Mouse (Mus musculus): ENCODE results near the gene Ctsl. TPM values are rescaled to one million over a fixed set of nuclear protein-coding genes. Genes with fewer than 3 reads are reported as not detected.

Ctsl gene
- total RNA-seq, 2 experiments from 2014 or later = 280 to 282 TPM

DNA sequence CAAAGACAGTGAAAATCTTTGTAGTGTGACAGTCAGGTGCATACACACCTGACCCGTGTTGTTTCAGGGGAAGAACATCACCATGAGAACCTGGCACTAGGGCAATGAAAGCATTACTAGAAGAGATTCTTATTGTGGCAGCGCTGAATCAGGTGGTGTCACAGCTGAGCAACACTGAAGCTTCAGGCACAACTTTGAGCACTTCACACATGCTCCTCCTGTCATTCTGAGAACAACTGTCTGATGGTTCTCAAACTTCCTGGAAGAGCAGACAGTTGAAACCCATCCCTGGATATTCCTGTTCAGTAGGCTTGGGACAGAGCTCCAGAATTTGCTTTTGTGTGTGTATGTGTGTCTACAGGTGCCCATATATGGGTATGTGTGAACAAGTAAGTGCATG lies 5.8 kb upstream of the Ctsl start:
- intact Hi-C loops (cut with DNase I) = no loop called here
- DNase-seq = no peak

DNA sequence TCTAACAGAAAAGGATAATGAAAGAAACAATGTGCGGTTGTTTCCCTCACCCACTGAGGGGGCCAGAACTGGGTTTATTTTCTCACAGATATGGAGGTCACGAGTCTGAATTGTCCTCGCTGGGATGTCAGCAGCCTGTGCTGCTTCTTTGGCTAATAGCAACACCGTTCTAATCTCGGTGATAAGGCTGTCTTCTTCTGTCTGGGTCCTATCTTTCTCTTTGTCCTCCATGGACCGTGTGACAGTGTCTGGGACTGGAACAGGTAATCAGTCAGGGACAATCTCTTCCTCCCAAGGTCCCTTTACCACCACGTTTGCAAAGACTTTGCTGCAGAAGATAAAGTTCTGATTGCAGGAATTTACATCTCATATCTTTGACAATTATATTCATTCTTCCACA lies 4.5 kb upstream of the Ctsl start:
- intact Hi-C loops (cut with DNase I) = no loop called here

DNA sequence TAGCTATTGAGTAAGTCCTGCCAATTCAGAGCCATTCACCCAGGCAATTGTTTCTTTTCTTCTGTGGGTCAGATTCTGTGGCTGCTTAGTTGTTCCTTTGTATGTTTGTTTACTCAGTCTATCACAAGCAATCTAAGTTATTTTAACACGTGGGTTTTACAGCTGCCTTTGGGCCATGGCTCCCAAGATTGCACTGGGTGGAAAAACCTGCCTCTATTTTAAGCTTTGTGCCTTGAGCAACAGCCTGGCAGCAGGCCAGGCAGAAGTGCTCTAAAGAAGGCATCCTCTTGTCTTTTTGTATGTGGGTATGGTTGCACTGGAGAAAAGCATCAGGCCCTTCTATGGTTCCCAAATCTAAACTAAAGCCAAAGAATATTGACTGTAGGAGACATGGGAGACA lies 3.0 kb upstream of the Ctsl start:
- intact Hi-C loops (cut with DNase I) = loop anchor here (2.0 to 5.0 kb wide), 2 partner anchors 31 to 126 kb away; no protein-coding TSS in a partner anchor
- DNase-seq = peak; percentile 50 to 56

More for the DNA sequence above, 4.5 kb upstream of the Ctsl start:
- no peak for DNase-seq

DNA sequence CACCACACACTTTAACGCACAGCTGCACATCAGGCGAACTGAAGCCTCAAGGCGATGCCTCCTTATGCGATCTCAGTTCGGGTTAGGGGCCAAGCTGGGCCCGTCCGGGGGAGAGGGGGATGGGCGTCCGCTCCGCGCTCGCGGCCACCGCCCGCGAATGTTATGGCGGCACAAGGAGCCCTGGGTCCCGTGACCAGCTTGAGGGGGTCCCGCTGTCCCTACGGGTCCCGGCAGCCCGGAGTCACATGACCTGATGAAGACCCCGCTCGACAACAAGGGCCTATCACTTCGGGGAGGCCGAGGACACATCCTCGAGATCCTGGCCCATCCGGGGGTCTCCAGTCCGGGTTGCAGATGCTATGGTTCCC lies 901 bp downstream of the Ctsl start:
- no peak for DNase-seq
- intact Hi-C loops (cut with DNase I) = loop anchor here (1.0 to 5.0 kb wide), 5 partner anchors 25 to 122 kb away; partner anchors contain the start of gene Cdk20

DNA sequence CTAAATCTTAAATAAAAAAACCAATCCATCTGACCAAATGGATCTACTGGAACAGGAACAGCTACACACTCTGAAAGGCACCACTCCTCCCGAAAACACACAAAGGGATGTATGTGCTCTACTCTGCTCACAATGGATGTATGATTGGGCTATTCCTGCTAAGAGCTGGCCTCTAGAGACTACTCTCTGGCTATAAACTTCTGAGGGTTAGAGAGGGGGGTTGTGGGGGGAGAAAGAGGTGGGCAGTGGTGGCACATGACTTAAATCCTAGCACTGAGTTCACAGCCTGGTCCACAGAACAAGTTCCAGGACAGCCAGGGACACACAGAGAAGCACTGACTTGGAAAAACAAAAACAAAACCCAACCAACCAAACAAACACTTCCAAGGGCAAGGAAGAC lies 2.1 kb downstream of the Ctsl start:
- intact Hi-C loops (cut with DNase I) = loop anchor here (2.0 kb wide), 2 partner anchors 28 to 54 kb away; no protein-coding TSS in a partner anchor

DNA sequence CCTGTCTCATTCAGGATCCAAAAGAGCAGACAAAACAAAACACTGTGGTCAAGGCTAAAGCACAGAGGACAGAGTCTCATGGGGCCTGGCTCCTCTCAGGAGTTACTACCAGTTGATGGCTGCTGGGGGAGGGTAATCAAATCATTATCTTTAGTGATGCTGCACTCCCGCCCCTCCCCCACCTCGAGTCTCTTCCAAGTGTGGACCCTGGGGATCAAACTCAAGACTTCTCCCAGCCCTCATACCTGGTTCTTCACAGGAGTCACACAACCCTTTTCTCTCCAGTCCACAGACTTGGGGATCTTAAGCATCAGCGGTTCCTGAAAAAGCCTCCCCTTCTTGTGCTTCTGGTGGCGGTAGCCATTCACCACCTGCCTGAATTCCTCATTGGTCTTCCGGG lies 3.1 kb downstream of the Ctsl start:
- no peak for DNase-seq
- intact Hi-C loops (cut with DNase I) = loop anchor here (2.0 kb wide), 2 partner anchors 29 to 53 kb away; no protein-coding TSS in a partner anchor

More for the DNA sequence above, 2.1 kb downstream of the Ctsl start:
- no peak for DNase-seq

DNA sequence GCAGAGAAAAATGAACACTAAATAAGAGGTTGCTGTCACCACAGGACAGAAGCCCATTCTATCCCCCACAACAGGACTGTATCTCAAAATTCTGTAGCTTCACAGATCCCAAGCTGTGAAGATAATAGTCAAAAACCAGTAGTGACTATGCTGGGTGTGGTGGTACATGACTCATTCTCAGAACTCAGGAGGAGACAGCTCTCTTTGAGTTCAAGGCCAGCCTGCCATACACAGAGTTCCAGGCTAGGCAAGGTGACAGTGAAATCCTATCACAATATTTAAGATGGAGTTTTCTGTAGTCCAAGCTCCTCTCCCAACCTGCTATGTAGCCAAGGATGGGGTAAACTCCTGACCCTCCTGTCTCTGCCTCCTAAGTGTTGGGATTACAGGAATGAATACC lies 5.4 kb downstream of the Ctsl start:
- intact Hi-C loops (cut with DNase I) = no loop called here

DNA sequence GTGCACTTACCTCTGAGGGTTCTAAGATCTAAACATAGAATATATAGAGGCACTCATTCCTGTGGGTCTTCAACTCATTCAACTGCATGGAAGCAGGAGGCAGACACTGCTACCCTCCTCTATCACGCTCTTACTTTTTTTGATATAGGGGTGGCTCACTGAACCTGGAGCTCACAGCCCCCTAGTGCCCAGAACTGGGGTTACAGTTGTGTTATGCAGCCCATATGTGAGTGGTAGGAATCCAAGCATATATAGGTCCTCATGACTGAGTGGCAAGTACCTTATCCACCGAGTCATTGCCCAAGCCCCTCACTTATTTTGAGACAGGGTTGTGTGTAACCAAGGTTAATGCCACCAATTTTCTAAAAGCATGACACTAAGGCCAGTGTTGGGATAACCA lies 6.4 kb downstream of the Ctsl start:
- DNase-seq = peak in 1 of 2 experiments; percentile 31
- intact Hi-C loops (cut with DNase I) = no loop called here

More for the DNA sequence above, 5.4 kb downstream of the Ctsl start:
- no peak for DNase-seq

DNA sequence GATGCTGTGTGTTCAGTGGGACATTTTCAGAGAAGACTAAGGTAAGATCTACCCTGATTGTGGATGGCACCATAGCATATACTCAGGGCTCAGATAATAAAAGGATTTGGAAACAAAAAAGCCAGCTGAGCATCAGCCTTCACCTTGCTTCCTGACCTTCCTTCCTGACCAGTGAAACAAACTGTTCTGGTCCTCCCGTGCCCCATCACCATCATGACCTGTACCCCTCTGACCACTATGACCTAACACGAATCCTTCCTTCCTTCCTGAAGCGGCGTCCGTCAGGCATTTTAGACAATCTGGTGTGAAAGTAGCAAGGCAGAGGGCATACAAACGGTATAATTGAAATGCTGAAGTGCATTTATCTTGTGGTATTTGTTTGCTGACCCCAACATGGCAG lies 8.6 kb downstream of the Ctsl start:
- intact Hi-C loops (cut with DNase I) = no loop called here
- DNase-seq = no peak

DNA sequence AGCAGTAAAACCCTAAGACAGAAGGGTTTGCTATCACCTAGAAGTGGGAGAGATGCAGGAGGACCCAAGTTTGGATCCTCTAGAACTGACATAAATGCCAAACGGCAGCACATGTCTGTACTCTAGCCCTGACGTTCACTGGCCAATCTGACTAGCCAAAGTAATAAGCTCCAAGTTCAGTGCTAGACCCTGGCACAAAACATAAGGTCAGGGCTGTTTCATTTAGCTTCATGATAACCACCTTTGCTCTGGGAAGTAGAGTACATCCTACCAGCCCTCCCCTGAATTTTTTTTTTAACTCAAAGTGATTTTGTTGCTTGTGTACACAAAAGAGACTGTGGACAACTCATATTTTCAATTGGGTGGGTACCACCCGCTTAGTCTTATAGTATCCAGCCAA lies 9.7 kb downstream of the Ctsl start:
- intact Hi-C loops (cut with DNase I) = no loop called here
- no peak for DNase-seq

DNA sequence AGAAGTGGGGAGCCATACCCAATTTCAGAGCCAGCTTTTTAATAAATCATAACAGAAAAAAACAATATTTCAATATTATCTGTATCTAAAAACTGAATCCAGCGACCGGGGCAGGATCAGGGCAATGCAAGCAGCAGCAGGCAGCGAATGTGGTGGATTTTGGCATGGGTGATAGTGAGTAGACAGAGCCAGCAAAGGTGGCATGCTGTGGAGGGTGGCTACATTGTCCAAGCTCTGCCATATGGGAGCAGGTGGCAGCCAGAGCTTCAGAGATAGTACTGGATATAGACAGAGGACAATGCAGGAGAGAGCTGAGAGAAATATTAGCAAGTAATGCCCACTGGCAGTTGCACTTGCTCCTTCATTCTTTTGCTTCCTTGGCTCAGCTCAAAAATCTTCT lies 11.0 kb downstream of the Ctsl start:
- intact Hi-C loops (cut with DNase I) = no loop called here

DNA sequence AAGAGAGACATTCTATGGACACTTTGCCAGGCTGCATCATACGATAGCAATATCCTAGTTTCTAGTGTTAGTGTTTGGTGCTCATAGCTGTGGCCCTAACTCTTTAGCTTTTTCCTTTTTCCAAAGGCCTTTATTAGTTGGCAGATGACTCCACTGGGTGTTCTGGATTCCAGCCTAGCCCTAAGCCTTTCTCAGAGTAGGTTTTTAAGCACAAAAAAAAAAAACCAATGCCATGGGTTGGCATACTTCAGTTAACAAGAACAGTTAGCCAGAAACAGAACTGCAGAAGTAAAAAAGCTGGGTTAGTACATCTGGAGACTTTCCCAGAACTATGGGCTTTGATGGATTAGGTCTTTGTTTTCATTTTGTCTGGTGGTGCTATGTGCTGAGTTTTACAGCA lies 12.2 kb downstream of the Ctsl start:
- DNase-seq = no peak
- intact Hi-C loops (cut with DNase I) = no loop called here

More for the DNA sequence above, 11.0 kb downstream of the Ctsl start:
- DNase-seq = no peak

DNA sequence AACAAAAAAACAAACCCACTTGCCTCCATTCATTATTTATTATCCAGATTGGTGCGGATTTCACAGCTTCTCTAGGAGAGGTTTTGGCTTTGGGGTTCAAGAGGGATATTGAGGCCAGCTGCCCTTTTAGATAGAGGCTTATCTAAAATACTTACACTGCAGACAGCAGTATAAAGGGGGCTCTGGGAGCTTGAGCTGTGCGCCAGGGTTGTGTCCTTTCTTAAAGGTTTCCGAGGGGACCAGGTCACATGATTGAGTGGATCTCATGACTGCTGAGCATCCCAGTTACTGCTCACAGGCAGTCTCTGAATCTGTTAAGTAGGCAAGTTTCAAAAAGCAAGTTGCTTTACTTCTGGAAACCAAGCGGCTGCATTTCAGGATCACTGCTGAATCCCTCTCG lies 13.3 kb downstream of the Ctsl start:
- DNase-seq = no peak
- intact Hi-C loops (cut with DNase I) = no loop called here

DNA sequence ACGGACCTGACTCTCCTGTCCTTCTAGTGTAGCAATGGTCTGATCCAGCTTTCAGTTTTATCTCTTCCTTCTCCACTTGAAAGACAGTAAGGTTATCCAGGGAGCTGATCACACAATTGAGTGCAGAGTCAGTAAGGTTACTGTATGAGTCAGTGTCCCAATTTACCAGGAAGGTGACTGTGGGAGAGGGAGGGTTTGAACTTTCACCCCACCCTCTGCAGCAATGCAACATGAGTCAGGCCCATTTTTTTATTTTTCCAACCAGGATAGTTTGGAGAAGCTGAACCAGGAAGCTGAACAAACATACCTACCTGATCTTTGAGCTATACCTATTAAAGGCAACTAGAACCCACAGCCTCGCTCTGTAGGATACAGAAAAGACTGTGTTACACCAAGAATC lies 21.2 kb downstream of the Ctsl start:
- intact Hi-C loops (cut with DNase I) = no loop called here
- no peak for DNase-seq

DNA sequence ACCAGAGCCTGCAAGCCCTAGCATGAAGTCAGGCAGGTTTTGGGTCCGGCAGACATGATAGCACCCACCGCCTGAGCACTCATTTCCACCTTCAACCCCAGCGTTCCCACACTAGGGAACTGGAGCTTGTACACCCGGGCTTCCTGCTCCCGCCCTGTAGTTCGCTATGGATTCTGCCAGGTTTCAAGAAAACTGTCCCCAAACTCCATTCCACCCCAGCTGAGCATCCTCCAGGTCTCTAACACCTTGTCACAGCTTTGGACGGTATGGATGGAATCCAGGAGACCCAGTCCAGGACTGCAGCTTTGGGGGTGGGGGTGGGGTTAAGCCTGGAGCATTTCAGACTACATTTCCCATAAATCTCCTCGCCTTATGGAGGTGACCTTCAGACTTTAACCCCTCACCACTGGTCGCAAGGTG lies 26.6 kb downstream of the Ctsl start:
- DNase-seq = peak; percentile 42 to 62
- intact Hi-C loops (cut with DNase I) = loop anchor here (1.0 kb wide), 1 partner anchor 25 kb away; no protein-coding TSS in a partner anchor

DNA sequence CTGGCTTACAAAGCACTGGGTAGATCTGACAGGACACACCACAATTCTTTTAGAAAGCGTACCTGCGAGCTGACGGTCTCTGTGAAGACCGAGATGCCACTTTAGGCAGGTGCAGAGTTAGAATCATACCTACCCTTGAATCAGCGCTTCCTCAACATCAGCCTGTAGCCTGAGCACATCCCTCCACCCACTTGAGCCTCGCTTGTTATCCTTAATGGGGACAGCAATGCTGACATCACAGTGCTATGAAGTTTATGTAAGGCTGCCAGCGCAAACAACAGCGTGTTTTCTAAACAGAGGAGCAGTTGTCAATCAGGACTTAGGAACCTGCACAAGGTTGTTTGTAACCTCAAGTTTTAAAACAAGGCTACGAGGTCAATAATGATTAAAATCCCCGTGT lies 27.1 kb downstream of the Ctsl start:
- intact Hi-C loops (cut with DNase I) = loop anchor here (2.0 kb wide), 1 partner anchor 29 kb away; no protein-coding TSS in a partner anchor

DNA sequence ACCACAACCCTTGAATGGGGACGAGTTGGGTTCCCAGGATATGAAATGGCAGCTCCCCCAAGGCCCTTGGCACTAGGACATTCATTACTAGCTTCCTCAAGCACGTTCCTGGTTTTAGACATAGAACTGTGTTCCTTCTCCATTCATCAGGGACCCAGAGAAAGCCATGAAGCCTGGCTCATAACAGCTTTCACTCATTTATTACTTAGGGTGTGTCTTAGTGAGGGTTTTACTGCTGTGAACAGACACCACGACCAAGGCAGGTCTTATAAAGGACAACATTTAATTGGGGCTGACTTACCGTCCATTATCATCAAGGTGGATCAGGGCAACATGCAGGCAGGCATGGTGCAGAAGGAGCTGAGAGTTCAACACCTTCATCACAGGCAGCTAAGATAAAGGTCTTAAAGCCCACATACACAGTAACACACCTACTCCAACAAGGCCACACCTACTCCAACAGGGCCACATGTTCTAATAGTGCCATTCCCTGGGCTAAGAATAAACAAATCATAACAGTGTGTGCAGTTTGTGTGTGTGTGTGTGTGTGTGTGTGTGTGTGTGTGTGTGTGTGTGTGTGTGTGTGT lies 35.1 kb downstream of the Ctsl start:
- intact Hi-C loops (cut with DNase I) = no loop called here
- DNase-seq = no peak

More for the DNA sequence above, 27.1 kb downstream of the Ctsl start:
- DNase-seq = peak; percentile 18 to 26

DNA sequence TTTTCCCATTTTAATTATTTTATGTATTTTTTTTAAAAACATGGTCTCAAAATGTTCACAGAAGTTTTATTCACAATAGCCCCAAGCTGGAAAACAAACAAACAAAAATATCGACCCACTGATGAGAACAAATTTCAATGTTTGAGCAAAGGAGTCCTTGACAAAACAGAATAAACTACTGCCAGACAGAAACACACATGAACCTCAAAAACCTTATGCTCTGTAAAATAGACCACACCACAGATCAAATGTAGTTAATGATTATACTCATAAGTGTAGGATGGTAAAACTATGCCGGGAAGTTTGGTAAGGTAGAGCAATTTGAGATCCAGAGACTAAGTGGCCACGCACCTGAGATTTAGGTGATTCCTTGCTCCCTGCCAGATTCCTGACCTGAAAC lies 37.6 kb downstream of the Ctsl start:
- intact Hi-C loops (cut with DNase I) = no loop called here
- no peak for DNase-seq

DNA sequence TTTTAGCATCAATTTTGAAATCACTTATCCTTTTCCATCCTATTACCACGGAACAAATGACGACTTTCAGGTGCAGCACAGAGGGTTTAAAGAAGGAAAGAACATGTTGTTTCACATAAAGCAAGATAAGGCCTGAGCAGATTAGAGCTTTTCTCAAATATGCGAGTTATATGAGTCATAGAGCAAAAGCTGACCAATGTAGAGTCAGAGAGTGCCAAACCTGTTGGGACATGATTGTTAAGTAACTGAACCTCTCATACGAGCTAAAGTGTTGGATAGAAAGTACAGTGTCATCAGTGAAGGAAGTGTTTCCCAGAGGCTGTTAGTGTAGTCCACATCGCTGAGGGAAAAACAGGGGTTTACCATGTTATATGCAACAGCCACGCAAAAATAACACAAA lies 38.4 kb downstream of the Ctsl start:
- no peak for DNase-seq
- intact Hi-C loops (cut with DNase I) = no loop called here

DNA sequence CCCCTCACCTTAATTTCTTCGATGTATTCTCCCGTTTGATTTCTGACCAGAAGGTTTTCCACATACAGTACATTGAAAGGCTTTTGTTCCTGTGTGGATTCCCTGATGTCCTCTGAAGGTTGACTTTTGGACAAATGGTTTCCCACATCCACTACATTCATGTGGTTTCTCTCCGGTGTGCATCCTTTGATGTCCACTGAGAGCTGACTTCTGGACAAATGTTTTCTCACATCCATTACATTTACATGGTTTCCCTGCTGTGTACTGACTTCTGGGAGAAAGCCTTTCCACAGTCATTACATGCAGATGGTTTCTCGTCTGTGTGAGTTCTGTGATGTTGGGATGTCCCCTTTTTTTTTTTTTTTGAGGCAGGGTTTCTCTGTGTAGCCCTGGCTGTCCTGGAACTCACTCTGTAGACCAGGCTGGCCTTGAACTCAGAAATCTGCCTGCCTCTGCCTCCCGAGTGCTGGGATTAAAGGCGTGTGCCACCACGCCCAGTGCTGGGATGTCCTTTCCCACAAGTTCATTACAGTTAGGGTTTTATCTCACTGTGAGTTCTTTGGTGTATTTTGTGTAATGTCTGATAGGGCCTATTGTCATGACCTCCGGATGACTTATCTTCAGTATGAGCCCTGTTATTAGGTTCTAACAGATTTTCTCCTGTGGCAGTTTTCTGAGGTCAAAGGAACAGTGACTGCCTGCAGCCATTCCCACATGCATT lies 48.0 kb downstream of the Ctsl start:
- intact Hi-C loops (cut with DNase I) = no loop called here
- no peak for DNase-seq

DNA sequence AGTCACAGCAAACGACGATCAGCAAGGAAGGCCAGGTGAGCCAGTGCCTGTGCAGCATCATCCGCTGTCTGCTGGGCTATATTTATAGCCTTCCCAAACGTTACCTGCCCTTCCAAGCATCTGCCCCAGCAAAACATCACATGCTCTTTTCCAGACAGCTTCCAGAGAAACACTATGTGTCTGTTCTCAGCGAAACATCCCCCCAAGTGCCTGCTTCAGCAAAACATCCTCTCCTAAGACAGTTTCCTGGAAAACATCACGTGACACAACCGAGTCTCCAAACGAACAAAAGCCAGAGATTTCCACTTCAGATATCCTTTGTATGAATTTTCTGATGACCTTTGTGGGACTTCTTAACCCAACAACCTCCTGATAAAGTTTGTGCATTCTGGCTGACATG lies 50.4 kb downstream of the Ctsl start:
- intact Hi-C loops (cut with DNase I) = no loop called here
- no peak for DNase-seq

DNA sequence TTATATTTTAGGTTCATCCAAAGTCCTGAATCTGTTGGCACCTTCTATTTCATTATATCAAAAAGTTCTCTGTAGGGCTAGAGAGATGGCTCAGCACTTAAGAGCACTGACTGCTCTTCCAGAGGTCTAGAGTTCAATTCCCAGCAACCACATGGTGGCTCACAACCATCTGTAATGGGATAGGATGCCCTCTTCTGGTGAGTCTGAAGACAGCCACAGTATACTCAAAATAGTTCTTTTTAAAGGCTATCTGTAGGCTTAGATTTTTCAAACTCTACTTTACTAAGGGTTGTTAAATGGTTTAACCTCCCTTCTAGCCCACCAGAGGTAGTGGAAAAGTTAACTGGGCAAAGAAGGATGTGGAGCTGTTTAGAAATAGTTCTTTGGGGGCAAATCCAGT lies 50.9 kb downstream of the Ctsl start:
- no peak for DNase-seq
- intact Hi-C loops (cut with DNase I) = no loop called here

Measured in heart, postnatal 36 days (tissue).